Mouse (Mus musculus) cerebellum, adult 2 months (tissue): ENCODE measurements around the gene Gstm7. TPM values are rescaled to one million over a fixed set of nuclear protein-coding genes. Genes with fewer than 3 reads are reported as not detected.
"Not testable (repeated sequence)": the region's sequence is repeated elsewhere in the genome, so short reads cannot be mapped to it uniquely, and the experiment has no call there.

Source experiments
- DNase-seq, 2 experiments: peaks; one replicate each; pipeline ENCODE4 v3.0.0; 2021
- H3K27ac ChIP-seq: fragments of 200-500 bp; 2 replicates; pipeline ENCODE4 v1.5.1; 2012; ENCODE audit warnings: low read length, control low read depth, inconsistent platforms; ENCODE audit not compliant: insufficient read depth
- H3K27me3 ChIP-seq: fragments of 200-500 bp; 2 replicates; pipeline ENCODE4 v1.6.1; 2012; ENCODE audit warnings: inconsistent platforms, mild to moderate bottlenecking, low read length, moderate library complexity; ENCODE audit not compliant: control insufficient read depth, insufficient read depth
- H3K4me1 ChIP-seq: fragments of 200-500 bp; 2 replicates; pipeline ENCODE4 v1.6.1; 2011; ENCODE audit warnings: low read length; ENCODE audit not compliant: control insufficient read depth, insufficient read depth
- H3K4me3 ChIP-seq: fragments of 200-500 bp; replicated peaks from 2 replicates; pipeline ENCODE3; 2011; ENCODE audit warnings: mild to moderate bottlenecking, low read depth, low read length, control low read depth; ENCODE audit not compliant: insufficient read depth
- CTCF ChIP-seq: fragments of 200-500 bp; IDR thresholded peaks from 2 replicates; pipeline ENCODE4 v1.5.1; 2011; ENCODE audit warnings: low read depth, mild to moderate bottlenecking, control low read depth, low read length, moderate library complexity, borderline replicate concordance; ENCODE audit not compliant: insufficient read depth
- POLR2A ChIP-seq: fragments of 200-500 bp; IDR thresholded peaks from 2 replicates; pipeline ENCODE4 v1.6.1; 2011; ENCODE audit warnings: low read length, control low read depth, borderline replicate concordance; ENCODE audit not compliant: insufficient read depth
- WGBS: fragments of 180-500 bp; shearing (Covaris S2); methylation state at CpG from one replicate; pipeline ENCODE4 v1.1.7; 2018; 5-methylcytosine and 5-hydroxymethylcytosine counted together
- polyA plus RNA-seq: library from polyadenylated mRNA; depleted of rRNA; stranded (reverse); fragments of >200 nt; gene quantifications from 2 replicates; pipeline ENCODE4 v1.2.3, GENCODE M21; 2012

The Gstm7 gene
- polyA plus RNA-seq, 1 experiment = 53.9 TPM

- no peaks in the 10 kb centered on the region for H3K4me1 ChIP-seq
- no peak overlapping the region for H3K27ac ChIP-seq
- no peaks in the 10 kb centered on the region for H3K27me3 ChIP-seq
- WGBS = 79% methylated on average over 3 of the region's 3 CpGs
- TF ChIP-seq POLR2A (no peak), CTCF (no peak; the same call in 1 of the 2 replicates)
- H3K4me3 ChIP-seq = no peak overlapping the region
- no peak for DNase-seq
Observed at GRCm38 (mm10) chr3:107917097-107917496, 14.5 kb downstream of the Gstm7 start.

GRCm38 (mm10) chr3:107916674-107917073, 14.9 kb downstream of the Gstm7 start:
- TF ChIP-seq POLR2A = no peak
- TF ChIP-seq CTCF = no peak
- Histone ChIP-seq H3K4me1 (no peaks in the 10 kb centered on the region), H3K27me3 (no peaks in the 10 kb centered on the region), H3K27ac (no peak overlapping the region), H3K4me3 (no peak overlapping the region)
- no peak for DNase-seq
- WGBS = 84% methylated on average over 15 of the region's 15 CpGs

GRCm38 (mm10) chr3:107905942-107906341, 25.7 kb downstream of the Gstm7 start:
- Histone ChIP-seq H3K4me3 (no peak overlapping the region), H3K4me1 (no peaks in the 10 kb centered on the region), H3K27ac (no peak overlapping the region), H3K27me3 (no peaks in the 10 kb centered on the region; the same call in 1 of the 2 replicates)
- TF ChIP-seq POLR2A = no peak
- TF ChIP-seq CTCF = no peak
- WGBS = 71% methylated on average over 6 of the region's 6 CpGs
- no peak for DNase-seq

GRCm38 (mm10) chr3:107900955-107901673, 30.5 kb downstream of the Gstm7 start:
- no peak for DNase-seq
- Histone ChIP-seq H3K4me3 (no peak overlapping the region), H3K27ac (no peak overlapping the region), H3K4me1 (no peaks in the 10 kb centered on the region), H3K27me3 (no peaks in the 10 kb centered on the region)
- TF ChIP-seq CTCF (no peak), POLR2A (no peak)
- WGBS = 66% methylated on average over 11 of the region's 11 CpGs

GRCm38 (mm10) chr3:107898691-107899090, 32.9 kb downstream of the Gstm7 start:
- no peak for TF ChIP-seq CTCF
- no peak for TF ChIP-seq POLR2A
- Histone ChIP-seq H3K4me3 (no peak overlapping the region), H3K27me3 (no peaks in the 10 kb centered on the region), H3K4me1 (no peaks in the 10 kb centered on the region), H3K27ac (no peak overlapping the region)
- DNase-seq = no peak
- WGBS = 91% methylated on average over 13 of the region's 13 CpGs

GRCm38 (mm10) chr3:107895720-107896569, 35.7 kb downstream of the Gstm7 start, which contains the start of gene Gstm5:
Gstm5 (plus strand) TSS chr3:107895821.
- Histone ChIP-seq H3K27me3 (no peaks in the 10 kb centered on the region), H3K4me3 (peak within 1 kb of the TSS; percentile 81), H3K27ac (peak within 1 kb of the TSS; percentile 32; the same call in 1 of the 2 replicates), H3K4me1 (no peaks in the 10 kb centered on the region)
- DNase-seq = peak; percentile 84 to 86
- 3% methylated on average over 40 of the region's 40 CpGs for WGBS
- TF ChIP-seq CTCF = no peak
- TF ChIP-seq POLR2A = peak; percentile 75; the same call in 1 of the 2 replicates

- no peaks in the 10 kb centered on the region for H3K27me3 ChIP-seq
- WGBS = 2% methylated on average over 6 of the region's 6 CpGs
- no peak overlapping the region for H3K27ac ChIP-seq
- H3K4me1 ChIP-seq = no peaks in the 10 kb centered on the region
- no peak for TF ChIP-seq POLR2A
- TF ChIP-seq CTCF = no peak
- peak in 1 of 2 experiments; percentile 12 for DNase-seq
- peak overlapping the region; percentile 81 for H3K4me3 ChIP-seq
Observed at GRCm38 (mm10) chr3:107895194-107895719, 36.4 kb downstream of the Gstm7 start.

GRCm38 (mm10) chr3:107889236-107889635, 42.4 kb downstream of the Gstm7 start:
- 91% methylated on average over 2 of the region's 2 CpGs for WGBS
- DNase-seq, H3K4me1 ChIP-seq, H3K27me3 ChIP-seq, H3K4me3 ChIP-seq, H3K27ac ChIP-seq: not testable (repeated sequence)
